ENCODE assay signal across 15 mouse cellular contexts in the genomic region with DNA sequence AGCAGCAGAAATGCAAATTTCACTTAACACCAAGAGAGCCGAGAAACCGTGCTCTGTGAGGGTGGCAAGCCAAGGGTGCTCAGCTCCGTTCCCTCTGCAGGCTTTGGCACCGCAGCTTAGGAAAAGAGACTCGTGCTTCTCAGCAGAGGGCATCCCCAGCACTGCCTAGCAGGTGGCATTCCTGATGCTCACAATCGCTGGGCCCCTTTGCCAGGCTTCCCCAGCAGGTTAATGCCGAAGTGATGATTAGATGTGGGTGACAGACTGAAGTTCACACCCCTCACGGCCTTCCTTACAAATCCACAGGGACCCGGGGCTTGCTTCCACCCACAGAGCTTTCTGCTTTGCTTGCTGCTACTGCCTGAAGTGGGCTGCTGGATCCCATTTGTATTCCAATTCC.
DNase-seq lines count a peak whose midpoint lies in the region; ATAC-seq lines count a peak whose summit lies in the region.
"Had no signal": no experiment of that assay in that cellular context is flagged by ENCODE, and none has a peak within 500 bp of the region (broad histone marks: within the 10 kb centered on the region; RNA-seq: fewer than 3 reads in every experiment).

No protein-coding gene starts in this region.

- H3K27me3 ChIP-seq in forebrain, embryonic 12.5 days: no peaks in the 10 kb centered on the region
- no peaks in the 10 kb centered on the region for H3K27me3 ChIP-seq in hindbrain, embryonic 15.5 days
- H3K27me3 ChIP-seq: embryonic facial prominence, embryonic 15.5 days; lung, embryonic 15.5 days had no signal

- peak; percentile 51 for ATAC-seq in forebrain, embryonic 12.5 days (ENCODE audit: low FRiP score)
- no peak for ATAC-seq in hindbrain, embryonic 15.5 days (ENCODE audit: low FRiP score, low read depth)
- ATAC-seq in inflammation-experienced regulatory T-cells, adult 6 months: no peak
- ATAC-seq: CD4-positive, CD25-positive, alpha-beta regulatory T cell, adult 4 months had no signal

- intact Hi-C loops in heart, postnatal 10 days (cut with DNase I): no loop called here
- intact Hi-C loops in left cerebral cortex, postnatal 4 days (cut with DNase I): loop anchor here (10.0 kb wide), 1 partner anchor 398 kb away; a partner anchor contains a TSS
- intact Hi-C loops in heart, postnatal 36 days (cut with DNase I): no loop called here

- WGBS in forebrain, embryonic 12.5 days: 55% methylated on average over 9 of the region's 9 CpGs
- 25% methylated on average over 9 of the region's 9 CpGs for WGBS in hindbrain, embryonic 15.5 days

- H3K27ac ChIP-seq in forebrain, embryonic 12.5 days: 0 out of 2 replicates have a peak overlapping the region, but pooled peaks have one; percentile 19
- 0 out of 2 replicates have a peak overlapping the region, but pooled peaks have one; percentile 14 for H3K27ac ChIP-seq in hindbrain, embryonic 15.5 days (replicated peaks)
- H3K27ac ChIP-seq: embryonic facial prominence, embryonic 15.5 days; heart, adult 2 months; limb, embryonic 10.5 days; lung, embryonic 15.5 days had no signal

- H3K36me3 ChIP-seq in forebrain, embryonic 12.5 days (replicated peaks): no peaks in the 10 kb centered on the region
- no peaks in the 10 kb centered on the region for H3K36me3 ChIP-seq in hindbrain, embryonic 15.5 days
- H3K36me3 ChIP-seq: embryonic facial prominence, embryonic 15.5 days; limb, embryonic 10.5 days; lung, embryonic 15.5 days had no signal

- peaks cover 4% of the 10 kb centered on the region for H3K4me1 ChIP-seq in forebrain, embryonic 12.5 days
- H3K4me1 ChIP-seq in hindbrain, embryonic 15.5 days (replicated peaks): peaks cover 9% of the 10 kb centered on the region
- H3K4me1 ChIP-seq: limb, embryonic 10.5 days had no signal

- H3K9me3 ChIP-seq in forebrain, embryonic 12.5 days: no peaks in the 10 kb centered on the region
- no peaks in the 10 kb centered on the region for H3K9me3 ChIP-seq in hindbrain, embryonic 15.5 days
- H3K9me3 ChIP-seq: embryonic facial prominence, embryonic 15.5 days; limb, embryonic 10.5 days; lung, embryonic 15.5 days had no signal

- DNase-seq in heart, adult 11 months: peak; percentile 69
- no peak for DNase-seq in heart, postnatal 10 days
- DNase-seq in left cerebral cortex, postnatal 4 days: peak; percentile 27
- DNase-seq in thymus, postnatal 25 days: no peak
- no peak for DNase-seq in heart, postnatal 36 days
- DNase-seq: heart, adult 2 months; kidney, adult 11 months had no signal

- no peak overlapping the region for H3K4me3 ChIP-seq in forebrain, embryonic 12.5 days (replicated peaks)
- H3K4me3 ChIP-seq in hindbrain, embryonic 15.5 days: no peak overlapping the region
- H3K4me3 ChIP-seq: embryonic facial prominence, embryonic 15.5 days; heart, adult 2 months; limb, embryonic 10.5 days; lung, embryonic 15.5 days; myocyte had no signal

- H3K9ac ChIP-seq in forebrain, embryonic 12.5 days: no peak overlapping the region
- H3K9ac ChIP-seq in hindbrain, embryonic 15.5 days: no peak overlapping the region
- H3K9ac ChIP-seq: embryonic facial prominence, embryonic 15.5 days; lung, embryonic 15.5 days had no signal

- no peak overlapping the region for H3K4me2 ChIP-seq in forebrain, embryonic 12.5 days
- H3K4me2 ChIP-seq in hindbrain, embryonic 15.5 days: 0 out of 2 replicates have a peak overlapping the region, but pooled peaks have one; percentile 9
- H3K4me2 ChIP-seq: embryonic facial prominence, embryonic 15.5 days; lung, embryonic 15.5 days had no signal

Comparison
In these comparisons a context has a peak if more than half of its experiments do, and no peak if none do; other contexts are left out.
1. DNase-seq: peak in heart, adult 11 months (single experiment) and left cerebral cortex, postnatal 4 days (single experiment); none in heart, postnatal 10 days (0 of 2), thymus, postnatal 25 days (single experiment) and heart, postnatal 36 days (0 of 2).